In the genomic region with DNA sequence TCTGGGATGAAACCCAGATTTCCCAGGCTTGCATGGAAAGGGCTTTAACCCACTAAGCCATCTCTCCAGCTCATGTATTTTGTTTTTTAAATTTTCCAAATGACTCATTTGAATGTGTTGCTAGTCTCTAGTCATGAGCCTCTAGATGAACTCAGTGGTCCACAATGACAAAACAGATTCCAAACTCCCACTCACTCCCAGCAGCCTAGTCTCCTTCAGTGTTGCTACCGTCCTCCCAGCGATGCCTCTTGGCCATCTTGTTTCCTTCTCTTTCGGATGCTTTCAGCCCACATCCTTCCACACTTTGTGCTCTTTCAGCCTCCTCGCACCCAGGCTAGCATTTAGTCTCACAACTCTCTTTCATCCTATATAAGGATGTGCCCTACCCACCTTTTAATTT, we compare ENCODE assay signal across 26 mouse cellular contexts. TPM values are rescaled to one million over a fixed set of nuclear protein-coding genes. Genes with fewer than 3 reads are reported as not detected.
"Had no signal": no experiment of that assay in that cellular context is flagged by ENCODE, and none has a peak within 500 bp of the region (broad histone marks: within the 10 kb centered on the region; RNA-seq: fewer than 3 reads in every experiment).

No protein-coding gene starts in this region.

- H3K4me2 ChIP-seq: kidney, embryonic 15.5 days; limb, embryonic 12.5 days; limb, embryonic 15.5 days; liver, embryonic 11.5 days; lung, embryonic 15.5 days; midbrain, embryonic 11.5 days had no signal

- H3K27ac ChIP-seq: kidney, embryonic 15.5 days; left cerebral cortex, adult 2 months; limb, embryonic 15.5 days; liver, embryonic 14.5 days; lung, embryonic 15.5 days had no signal

- H3K9ac ChIP-seq: kidney, embryonic 15.5 days; limb, embryonic 12.5 days; limb, embryonic 15.5 days; liver, embryonic 14.5 days; liver, postnatal 0 days; lung, embryonic 15.5 days had no signal

- H3K4me3 ChIP-seq: kidney, embryonic 15.5 days; left cerebral cortex, adult 2 months; limb, embryonic 12.5 days; limb, embryonic 15.5 days; lung, embryonic 15.5 days had no signal

- H3K36me3 ChIP-seq: kidney, embryonic 15.5 days; limb, embryonic 12.5 days; limb, embryonic 15.5 days; lung, embryonic 15.5 days had no signal

- H3K9me3 ChIP-seq: kidney, embryonic 15.5 days; limb, embryonic 12.5 days; limb, embryonic 15.5 days; lung, embryonic 15.5 days had no signal

- H3K4me1 ChIP-seq: lung, embryonic 15.5 days had no signal

- DNase-seq: kidney, adult 11 months; kidney, adult 8-10 months; kidney, postnatal 10 days; kidney, postnatal 36 days; layer of hippocampus, adult 9-11 months; liver, postnatal 0 days; lung, postnatal 10 days; lung, postnatal 36 days; midbrain, embryonic 14.5 days; right cerebral cortex, postnatal 14 days; right cerebral cortex, postnatal 4 days; thymus, adult 2 months; thymus, postnatal 14 days; thymus, postnatal 4 days had no signal

- ATAC-seq: liver, postnatal 0 days had no signal

RNA-seq across cellular contexts. Expression of a gene that starts 12.5 kb away (rescaled TPM):
- total RNA-seq: megakaryocyte-erythroid progenitor cell, adult 5-6 weeks had no signal
- polyA plus RNA-seq: liver, embryonic 14.5 days; liver, postnatal 0 days had no signal

RNA-seq across cellular contexts. Expression of a gene that starts 23.1 kb away (rescaled TPM):
- polyA plus RNA-seq: kidney, embryonic 15.5 days; limb, embryonic 12.5 days; limb, embryonic 15.5 days; liver, embryonic 11.5 days; liver, embryonic 14.5 days; liver, postnatal 0 days; lung, embryonic 15.5 days; midbrain, embryonic 11.5 days; midbrain, embryonic 14.5 days; neural tube, embryonic 11.5 days; neural tube, embryonic 14.5 days; stomach, embryonic 14.5 days had no signal
